Mouse (Mus musculus) liver, adult (tissue): ENCODE data around the gene Pofut1.

Source experiments
- GATA4 ChIP-seq: IDR thresholded peaks from 2 replicates; pipeline ENCODE4 v1.6.1; 2014; ENCODE audit warnings: mild to moderate bottlenecking, low read length; ENCODE audit not compliant: insufficient replicate concordance

Pofut1 gene

DNA sequence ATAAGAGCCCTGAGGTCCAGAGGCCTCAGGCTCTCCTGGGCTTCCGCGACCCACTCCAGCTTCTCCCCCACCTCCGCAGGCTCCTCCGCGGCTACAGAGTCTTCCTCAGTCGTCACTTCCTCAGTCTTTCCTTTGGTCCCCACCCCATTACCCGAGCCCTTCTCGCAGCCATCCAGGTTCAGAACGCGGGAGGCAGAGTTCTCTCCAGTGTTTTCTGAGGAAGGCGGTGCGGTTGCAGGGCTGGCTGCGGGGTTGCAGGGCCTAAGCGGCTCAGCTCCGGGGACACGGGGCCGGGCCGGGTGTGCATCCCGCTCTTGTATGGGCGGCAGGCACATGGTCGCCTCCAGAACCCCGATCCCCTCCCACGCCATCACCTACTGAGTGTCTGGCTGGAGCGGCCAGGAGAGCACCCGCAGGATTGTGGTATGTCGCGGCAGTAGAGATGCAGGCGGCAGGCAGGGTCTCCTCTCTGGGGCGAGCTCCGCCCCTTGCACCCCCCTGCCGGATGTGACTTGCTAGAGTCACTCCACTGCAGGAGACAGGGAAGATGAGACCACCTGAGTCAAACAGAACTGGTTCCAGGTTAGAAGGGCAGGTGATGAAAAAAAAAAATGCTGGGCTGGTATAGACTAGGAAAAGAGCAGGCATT lies 16.3 kb upstream of the Pofut1 start, which contains the start of gene Tspyl3:
Gene Tspyl3 (minus strand): TSS at position 496 of the 649 bp plus-strand sequence.
- no peak for TF ChIP-seq GATA4

DNA sequence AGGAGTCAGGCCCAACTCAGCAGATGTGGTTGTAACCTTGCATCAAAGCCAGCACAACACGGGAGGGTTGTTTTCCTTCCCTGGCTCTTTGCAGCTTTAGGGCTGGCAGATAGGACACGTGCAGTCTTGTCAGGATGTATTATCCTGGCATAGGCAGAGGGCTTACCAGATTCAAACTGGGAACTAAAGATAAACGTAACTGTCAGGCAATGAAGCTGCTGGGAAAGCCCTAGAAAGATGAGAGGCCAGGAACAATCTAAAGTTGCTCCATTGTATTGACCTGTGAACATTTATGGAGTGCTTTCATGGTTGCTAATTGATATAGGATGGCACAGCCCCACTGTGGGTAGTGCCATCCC lies 15.8 kb upstream of the Pofut1 start:
- no peak for TF ChIP-seq GATA4

- no peak for TF ChIP-seq GATA4
Measured at GRCm38 (mm10) chr2:153227959-153228358, 13.4 kb upstream of the Pofut1 start.

- TF ChIP-seq GATA4 = no peak
Measured at GRCm38 (mm10) chr2:153228523-153228922, 12.8 kb upstream of the Pofut1 start.

GRCm38 (mm10) chr2:153237193-153237592 lies 4.1 kb upstream of the Pofut1 start:
- TF ChIP-seq GATA4 = no peak

DNA sequence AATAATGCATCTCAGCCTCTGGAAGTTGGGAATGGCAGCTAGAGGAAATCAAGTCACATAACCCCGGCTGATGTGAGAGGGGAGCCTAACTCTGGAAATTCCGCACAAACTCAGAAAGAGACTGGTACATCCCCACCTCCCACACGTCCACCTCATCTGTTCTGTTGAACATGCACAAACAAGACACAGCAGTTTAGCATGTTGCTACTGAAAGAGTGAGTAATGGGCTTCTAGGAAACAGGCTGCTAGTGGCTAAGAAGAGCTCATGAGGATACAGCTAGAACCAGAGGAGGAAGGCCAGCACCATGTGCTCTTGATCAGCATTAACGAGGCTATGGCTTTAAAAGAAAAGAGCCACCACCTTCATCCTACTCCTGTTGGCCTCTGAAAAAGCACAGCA lies 3.4 kb upstream of the Pofut1 start:
- TF ChIP-seq GATA4 = no peak

GRCm38 (mm10) chr2:153238406-153238805 lies 2.9 kb upstream of the Pofut1 start:
- TF ChIP-seq GATA4 = no peak

DNA sequence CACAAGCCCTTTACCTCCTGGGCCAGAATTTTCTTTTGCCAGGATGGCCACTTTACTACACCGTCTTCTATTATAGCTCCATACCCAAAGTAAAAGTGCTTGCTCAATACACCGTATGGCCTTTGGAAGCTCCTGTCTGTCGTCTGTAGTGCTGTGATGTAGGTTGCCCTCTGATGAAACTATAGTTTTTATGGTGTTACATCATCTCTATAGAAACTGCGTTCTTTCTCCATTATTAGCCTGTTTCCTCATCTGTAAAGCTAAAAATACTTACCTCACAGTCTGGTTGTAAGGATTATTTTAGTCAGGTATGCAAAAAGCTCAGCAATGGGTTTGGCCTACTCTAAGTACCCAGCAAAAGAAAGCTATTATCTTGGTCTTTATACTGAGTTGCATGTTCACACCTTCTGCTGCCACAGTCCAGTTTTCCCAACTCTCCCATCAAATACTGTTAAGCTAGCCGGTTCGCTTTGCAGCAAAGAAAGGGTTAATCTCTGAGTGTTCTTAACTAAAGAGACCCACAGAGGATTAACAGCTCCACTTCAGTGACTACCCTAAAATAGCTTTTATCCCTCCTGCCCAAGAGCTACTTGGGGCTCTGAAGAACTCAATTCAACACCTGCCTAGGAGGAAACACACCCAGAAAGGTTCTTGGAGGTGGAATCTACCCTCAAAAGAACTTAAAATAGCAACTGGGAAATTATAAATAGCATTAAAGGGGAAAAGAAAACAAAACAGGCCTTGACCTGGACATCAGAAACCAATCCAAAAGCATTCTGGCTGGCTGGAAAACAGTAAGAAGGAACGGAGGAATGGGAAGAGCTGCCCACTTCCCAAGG lies 2.1 kb upstream of the Pofut1 start:
- no peak for TF ChIP-seq GATA4

DNA sequence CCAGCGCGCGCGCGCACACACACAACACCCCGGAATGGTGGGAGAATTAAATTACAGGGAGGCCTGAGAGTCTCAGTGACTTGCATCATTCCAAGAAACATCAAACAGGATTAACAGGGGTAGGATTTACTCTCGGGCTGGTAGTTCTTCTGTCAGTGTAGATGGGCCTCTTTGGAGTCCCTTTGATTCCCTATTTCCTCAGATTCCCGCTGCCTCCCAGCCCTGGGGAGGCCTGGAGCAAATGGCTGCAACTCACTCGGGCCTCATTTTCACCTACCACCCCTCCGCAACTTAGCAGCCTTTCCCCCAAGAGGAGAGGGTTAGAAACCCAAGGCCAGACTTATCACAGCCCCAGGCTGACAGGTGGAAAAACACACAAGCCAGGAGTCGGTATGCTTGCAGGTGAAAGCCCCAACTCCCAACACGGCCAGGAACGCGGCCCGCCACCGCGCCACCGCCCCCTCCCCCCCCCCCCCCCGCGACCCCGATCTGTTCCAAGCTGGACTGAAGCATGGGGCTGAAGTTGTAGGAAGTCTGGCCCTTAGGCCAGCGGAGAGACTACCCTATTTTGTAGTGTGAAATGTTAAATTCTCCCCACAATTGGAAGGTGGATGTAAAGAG lies 1.4 kb upstream of the Pofut1 start:
- TF ChIP-seq GATA4 = no peak

GRCm38 (mm10) chr2:153240701-153241235 lies 565 bp upstream of the Pofut1 start:
- no peak for TF ChIP-seq GATA4

- no peak for TF ChIP-seq GATA4
Measured at GRCm38 (mm10) chr2:153242156-153242555, 823 bp downstream of the Pofut1 start.

GRCm38 (mm10) chr2:153249751-153250150 lies 8.4 kb downstream of the Pofut1 start:
- no peak for TF ChIP-seq GATA4

- no peak for TF ChIP-seq GATA4
Measured at GRCm38 (mm10) chr2:153256604-153257003, 15.3 kb downstream of the Pofut1 start.

GRCm38 (mm10) chr2:153259030-153259863 lies 17.9 kb downstream of the Pofut1 start:
- no peak for TF ChIP-seq GATA4
